Mouse (Mus musculus) forebrain, embryonic 16.5 days (tissue): ENCODE data around the gene Gm49776. TPM values are rescaled to one million over a fixed set of nuclear protein-coding genes. Genes with fewer than 3 reads are reported as not detected.

Experiments used
- ATAC-seq: fragments of 200-750 bp; cut with Nextera tagmentation; 2 replicates; pipeline ENCODE4 v1.8.0; 2017; ENCODE audit warnings: mild to moderate bottlenecking, moderate library complexity
- H3K27ac ChIP-seq: fragments of 300-500 bp; sonication (generic); 2 replicates; pipeline ENCODE4 v1.5.1; 2014; ENCODE audit warnings: low read length, control low read depth
- H3K27me3 ChIP-seq: fragments of 300-500 bp; sonication (generic); replicated peaks from 2 replicates; pipeline ENCODE4 v1.6.1; 2014; ENCODE audit warnings: low read length; ENCODE audit not compliant: control insufficient read depth, insufficient read depth
- H3K36me3 ChIP-seq: fragments of 300-500 bp; sonication (generic); 2 replicates; pipeline ENCODE4 v1.6.1; 2014; ENCODE audit not compliant: control insufficient read depth, insufficient read depth
- H3K4me1 ChIP-seq: fragments of 300-500 bp; sonication (generic); replicated peaks from 2 replicates; pipeline ENCODE4 v1.6.1; 2014; ENCODE audit warnings: low read length; ENCODE audit not compliant: control insufficient read depth, insufficient read depth
- H3K4me2 ChIP-seq: fragments of 300-500 bp; sonication (generic); 2 replicates; pipeline ENCODE4 v1.6.1; 2014; ENCODE audit warnings: mild to moderate bottlenecking, low read length, control low read depth
- H3K4me3 ChIP-seq: fragments of 300-500 bp; sonication (generic); replicated peaks from 2 replicates; pipeline ENCODE4 v1.5.1; 2014; ENCODE audit warnings: mild to moderate bottlenecking, low read length, control low read depth
- H3K9ac ChIP-seq: fragments of 300-500 bp; sonication (generic); replicated peaks from 2 replicates; pipeline ENCODE4 v1.6.1; 2014; ENCODE audit warnings: low read depth, low read length, control low read depth
- H3K9me3 ChIP-seq: fragments of 300-500 bp; sonication (generic); 2 replicates; pipeline ENCODE4 v1.6.1; 2016; ENCODE audit warnings: low read length; ENCODE audit not compliant: control insufficient read depth
- WGBS: fragments of 180-500 bp; shearing (Covaris S2); extraction: QIAGEN DNeasy Blood & Tissue Kit; methylation state at CpG from one replicate; pipeline ENCODE4 v1.1.7; 2014; 5-methylcytosine and 5-hydroxymethylcytosine counted together
- polyA plus RNA-seq: library from polyadenylated mRNA; unstranded; fragments of >200 nt; fragmentation: Nextera tagmentation; extraction: Ambion mirVana; gene quantifications from 2 replicates; pipeline ENCODE4 v1.2.1, GENCODE M21; 2015

Gene Gm49776
- polyA plus RNA-seq, 1 experiment from 2014 or later = not detected

GRCm38 (mm10) chr16:18217579-18217978, 40.5 kb downstream of the Gm49776 start, which contains the start of gene Ccdc188:
Gene Ccdc188 (plus strand): TSS chr16:18217879.
- 80% methylated on average over 4 of the region's 4 CpGs for WGBS
- H3K4me1 ChIP-seq = peaks cover 26% of the 10 kb centered on the region
- H3K4me2 ChIP-seq = no peak within 1 kb of the TSS
- no peak within 1 kb of the TSS for H3K9ac ChIP-seq
- H3K4me3 ChIP-seq = no peak within 1 kb of the TSS
- H3K9me3 ChIP-seq = no peaks in the 10 kb centered on the region
- H3K27me3 ChIP-seq = no peaks in the 10 kb centered on the region
- no peak for ATAC-seq
- H3K36me3 ChIP-seq = 0 out of 2 replicates have a peak, but pooled peaks cover 2% of the 10 kb centered on the region
- no peak within 1 kb of the TSS for H3K27ac ChIP-seq

GRCm38 (mm10) chr16:18214858-18215257, 43.3 kb downstream of the Gm49776 start:
- no peaks in the 10 kb centered on the region for H3K27me3 ChIP-seq
- H3K4me1 ChIP-seq = peaks cover 27% of the 10 kb centered on the region
- H3K4me2 ChIP-seq = peak overlapping the region; percentile 18
- H3K4me3 ChIP-seq = no peak overlapping the region; the same call in 1 of the 2 replicates
- no peak overlapping the region; the same call in 1 of the 2 replicates for H3K27ac ChIP-seq
- no peaks in the 10 kb centered on the region for H3K9me3 ChIP-seq
- no peak for ATAC-seq
- no peak overlapping the region for H3K9ac ChIP-seq
- WGBS = 51% methylated on average over 7 of the region's 7 CpGs
- no peaks in the 10 kb centered on the region for H3K36me3 ChIP-seq

- peak overlapping the region; percentile 2; the same call in 1 of the 2 replicates for H3K9ac ChIP-seq
- no peaks in the 10 kb centered on the region for H3K36me3 ChIP-seq
- H3K27ac ChIP-seq = peak overlapping the region; percentile 9
- no peak overlapping the region for H3K4me3 ChIP-seq
- ATAC-seq = peak; percentile 88
- H3K27me3 ChIP-seq = no peaks in the 10 kb centered on the region
- WGBS = 17% methylated on average over 6 of the region's 6 CpGs
- H3K9me3 ChIP-seq = no peaks in the 10 kb centered on the region
- H3K4me2 ChIP-seq = 0 out of 2 replicates have a peak overlapping the region, but pooled peaks have one; percentile 18
- H3K4me1 ChIP-seq = peaks cover 25% of the 10 kb centered on the region
Measured at GRCm38 (mm10) chr16:18213689-18214088, 44.4 kb downstream of the Gm49776 start.

- Histone ChIP-seq H3K9ac (0 out of 2 replicates have a peak overlapping the region, but pooled peaks have one; percentile 20), H3K27me3 (no peaks in the 10 kb centered on the region), H3K4me2 (no peak overlapping the region), H3K4me3 (no peak overlapping the region), H3K9me3 (no peaks in the 10 kb centered on the region), H3K36me3 (no peaks in the 10 kb centered on the region), H3K4me1 (peaks cover 25% of the 10 kb centered on the region), H3K27ac (no peak overlapping the region)
- 50% methylated on average over 10 of the region's 10 CpGs for WGBS
- ATAC-seq = peak; percentile 14; the same call in 1 of the 2 replicates
Measured at GRCm38 (mm10) chr16:18211417-18212171, 46.5 kb downstream of the Gm49776 start.

- Histone ChIP-seq H3K27me3 (no peaks in the 10 kb centered on the region), H3K27ac (no peak overlapping the region), H3K9ac (0 out of 2 replicates have a peak overlapping the region, but pooled peaks have one; percentile 20), H3K4me1 (peaks cover 25% of the 10 kb centered on the region), H3K9me3 (no peaks in the 10 kb centered on the region), H3K4me2 (no peak overlapping the region), H3K4me3 (no peak overlapping the region), H3K36me3 (no peaks in the 10 kb centered on the region)
- WGBS = 24% methylated on average over 7 of the region's 8 CpGs
- ATAC-seq = no peak
Measured at GRCm38 (mm10) chr16:18210701-18211416, 47.3 kb downstream of the Gm49776 start.

- Histone ChIP-seq H3K27ac (no peak overlapping the region), H3K36me3 (no peaks in the 10 kb centered on the region), H3K27me3 (no peaks in the 10 kb centered on the region), H3K4me1 (peaks cover 6% of the 10 kb centered on the region; the same call in 1 of the 2 replicates), H3K4me3 (no peak overlapping the region), H3K4me2 (no peak overlapping the region), H3K9ac (no peak overlapping the region), H3K9me3 (no peaks in the 10 kb centered on the region)
- no peak for ATAC-seq
- 66% methylated on average over 7 of the region's 7 CpGs for WGBS
Measured at GRCm38 (mm10) chr16:18203430-18204091, 54.6 kb downstream of the Gm49776 start.

- Histone ChIP-seq H3K4me2 (no peak overlapping the region), H3K9ac (no peak overlapping the region), H3K27ac (no peak overlapping the region), H3K4me3 (no peak overlapping the region), H3K36me3 (no peaks in the 10 kb centered on the region), H3K4me1 (peaks cover 10% of the 10 kb centered on the region), H3K9me3 (no peaks in the 10 kb centered on the region), H3K27me3 (no peaks in the 10 kb centered on the region)
- 100% methylated on average over 1 of the region's 1 CpGs for WGBS
- ATAC-seq = no peak
Measured at GRCm38 (mm10) chr16:18202061-18202460, 56.1 kb downstream of the Gm49776 start.

GRCm38 (mm10) chr16:18201620-18202019, 56.5 kb downstream of the Gm49776 start:
- peaks cover 12% of the 10 kb centered on the region for H3K4me1 ChIP-seq
- no peak for ATAC-seq
- 48% methylated on average over 1 of the region's 1 CpGs for WGBS

GRCm38 (mm10) chr16:18200062-18200461, 58.1 kb downstream of the Gm49776 start:
- Histone ChIP-seq H3K4me3 (no peak overlapping the region), H3K27ac (no peak overlapping the region), H3K9ac (no peak overlapping the region), H3K4me2 (no peak overlapping the region), H3K4me1 (peaks cover 19% of the 10 kb centered on the region), H3K27me3 (no peaks in the 10 kb centered on the region), H3K36me3 (no peaks in the 10 kb centered on the region), H3K9me3 (no peaks in the 10 kb centered on the region)
- 83% methylated on average over 2 of the region's 2 CpGs for WGBS
- ATAC-seq = no peak

More at GRCm38 (mm10) chr16:18201620-18202019, 56.5 kb downstream of the Gm49776 start:
- H3K9ac ChIP-seq = no peak overlapping the region
- H3K4me3 ChIP-seq = no peak overlapping the region
- H3K4me2 ChIP-seq = no peak overlapping the region
- no peaks in the 10 kb centered on the region for H3K36me3 ChIP-seq
- no peaks in the 10 kb centered on the region for H3K27me3 ChIP-seq
- no peaks in the 10 kb centered on the region for H3K9me3 ChIP-seq
- H3K27ac ChIP-seq = no peak overlapping the region
